Mouse (Mus musculus): ENCODE measurements around the gene Gm13697.
"Not testable (repeated sequence)": the region's sequence is repeated elsewhere in the genome, so short reads cannot be mapped to it uniquely, and the experiment has no call there.

DNA sequence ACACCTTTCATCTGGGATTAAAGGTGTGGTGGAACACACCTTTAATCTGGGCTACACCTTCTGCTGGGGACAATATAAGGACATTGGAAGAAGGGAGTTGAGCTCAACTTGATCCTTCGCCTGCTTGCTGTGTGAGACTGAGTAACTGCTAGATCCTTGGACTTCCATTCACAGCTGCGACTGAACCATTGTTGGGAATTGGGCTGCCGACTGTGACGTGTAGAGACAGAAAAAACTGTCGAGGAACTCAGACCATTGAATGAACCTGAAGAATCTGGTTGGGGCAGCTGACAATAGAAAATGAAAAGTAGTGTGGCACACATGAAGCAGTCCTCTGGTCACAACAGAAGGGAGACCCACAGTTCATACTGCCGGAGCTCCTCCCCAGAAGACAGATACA lies 5.7 kb downstream of the Gm13697 start, which contains the start of gene Gm13691:
- not testable (repeated sequence) for TF ChIP-seq CTCF, POLR2A (IDR thresholded peaks at IDR 0.05; ENCODE audit: insufficient read depth, low read depth, low read length)
